Mouse (Mus musculus) myocyte (in vitro differentiated cells): Measurements from ENCODE around the gene Noxa1. TPM values are rescaled to one million over a fixed set of nuclear protein-coding genes. Genes with fewer than 3 reads are reported as not detected.
A peak's percentile ranks its signal among the peaks of the same experiment; 100 is the strongest.

Experiments used
- H3K27me3 ChIP-seq: one replicate; pipeline ENCODE4 v1.6.1; 2011; ENCODE audit not compliant: control insufficient read depth, insufficient read depth, insufficient read length
- H3K36me3 ChIP-seq: one replicate; pipeline ENCODE4 v1.6.1; 2011; ENCODE audit not compliant: control insufficient read depth, insufficient read depth
- H3K4me2 ChIP-seq: one replicate; pipeline ENCODE4 v1.6.1; 2011; ENCODE audit warnings: low read depth, control low read depth
- H3K4me3 ChIP-seq: one replicate; pipeline ENCODE4 v1.5.1; 2011; ENCODE audit warnings: mild to moderate bottlenecking, control low read depth, moderate library complexity
- H3K79me2 ChIP-seq: one replicate; pipeline ENCODE4 v1.6.1; 2011; ENCODE audit not compliant: control insufficient read depth, insufficient read depth
- H3ac ChIP-seq: one replicate; pipeline ENCODE4 v1.6.1; 2011; ENCODE audit not compliant: control insufficient read depth, insufficient read length
- CEBPB ChIP-seq: IDR thresholded peaks from 2 replicates; pipeline ENCODE4 v1.6.1; 2011; ENCODE audit warnings: mild to moderate bottlenecking, moderate library complexity; ENCODE audit not compliant: poor library complexity, insufficient read depth, severe bottlenecking
- E2F4 ChIP-seq: IDR thresholded peaks from one replicate; pipeline ENCODE4 v1.6.1; 2011; ENCODE audit warnings: mild to moderate bottlenecking, control low read depth, moderate library complexity; ENCODE audit not compliant: insufficient read depth
- MAX ChIP-seq: IDR thresholded peaks from one replicate; pipeline ENCODE4 v1.6.1; 2011; ENCODE audit warnings: low read depth, mild to moderate bottlenecking, control low read depth
- MYOD1 ChIP-seq, 3 experiments: IDR thresholded peaks; one replicate each; pipeline ENCODE4 v1.6.1; 2011; ENCODE audit warnings: control low read depth in 2 of 3, low read depth in 2 of 3, mild to moderate bottlenecking in 2 of 3, moderate library complexity in 1 of 3; ENCODE audit not compliant: insufficient read length in 2 of 3, control insufficient read depth in 1 of 3
- MYOG ChIP-seq, 3 experiments: IDR thresholded peaks; one replicate each; pipeline ENCODE4 v1.6.1; 2011; ENCODE audit warnings: control low read depth in 2 of 3, low read depth in 2 of 3, mild to moderate bottlenecking in 2 of 3; ENCODE audit not compliant: insufficient read length in 2 of 3, control insufficient read depth in 1 of 3, insufficient read depth in 1 of 3
- POLR2A ChIP-seq: IDR thresholded peaks from one replicate; pipeline ENCODE4 v1.6.1; 2011; ENCODE audit warnings: low read depth, mild to moderate bottlenecking, control low read depth, moderate library complexity; ENCODE audit not compliant: insufficient read length
- POLR2AphosphoS2 ChIP-seq: IDR thresholded peaks from one replicate; pipeline ENCODE4 v1.6.1; 2011; ENCODE audit warnings: low read depth, control low read depth; ENCODE audit not compliant: insufficient read length
- REST ChIP-seq: IDR thresholded peaks from one replicate; pipeline ENCODE4 v1.6.1; 2011; ENCODE audit warnings: mild to moderate bottlenecking, control low read depth, moderate library complexity; ENCODE audit not compliant: insufficient read depth, insufficient read length
- SRF ChIP-seq: IDR thresholded peaks from one replicate; pipeline ENCODE4 v1.6.1; 2011; ENCODE audit warnings: low read depth; ENCODE audit not compliant: control insufficient read depth, insufficient read length
- TCF12 ChIP-seq: IDR thresholded peaks from one replicate; pipeline ENCODE4 v1.6.1; 2011; ENCODE audit warnings: mild to moderate bottlenecking, control low read depth; ENCODE audit not compliant: poor library complexity, insufficient read depth, severe bottlenecking
- TCF3 ChIP-seq: IDR thresholded peaks from one replicate; pipeline ENCODE4 v1.6.1; 2011; ENCODE audit warnings: low read depth, control low read depth; ENCODE audit not compliant: insufficient read length
- USF1 ChIP-seq: IDR thresholded peaks from one replicate; pipeline ENCODE4 v1.6.1; 2011; ENCODE audit warnings: low read depth, mild to moderate bottlenecking, control low read depth, moderate library complexity
- polyA plus RNA-seq: library from polyadenylated mRNA; unstranded; fragments of >200 nt; fragmentation: generic; extraction: Trizol; gene quantifications from one replicate; pipeline ENCODE4 v1.2.1, GENCODE M21; 2012; ENCODE audit warnings: missing spikeins

Noxa1 gene
- polyA plus RNA-seq, 1 experiment = not detected

DNA sequence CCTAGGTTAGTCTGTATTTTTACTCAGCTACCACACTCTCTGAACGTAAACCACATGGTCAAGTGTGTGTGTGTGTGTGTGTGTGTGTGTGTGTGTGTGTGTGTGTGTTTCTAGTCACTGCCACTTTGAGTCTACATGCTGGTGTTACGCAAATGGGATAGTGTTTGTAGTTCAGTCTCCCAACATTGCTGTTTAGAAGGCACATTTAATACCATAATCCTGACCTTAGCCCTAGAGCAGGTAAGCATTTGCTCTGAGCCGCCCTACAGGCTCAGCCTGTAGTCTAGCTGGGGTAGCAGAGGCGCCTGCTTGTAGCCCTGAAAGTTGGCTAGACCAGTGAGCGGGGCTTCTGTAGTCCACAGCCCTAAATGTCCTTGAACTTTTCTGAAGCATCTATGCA lies 31.4 kb downstream of the Noxa1 start:
- TF ChIP-seq CEBPB (no peak), MYOD1 (IDR thresholded peaks at IDR 0.05; ENCODE audit: control insufficient read depth in 1 of 3, insufficient read length in 2 of 3, low read depth in 2 of 3) (no peak), POLR2A (no peak), POLR2AphosphoS2 (no peak)
- Histone ChIP-seq H3ac (no peak overlapping the region), H3K36me3 (no peaks in the 10 kb centered on the region), H3K4me2 (no peak overlapping the region), H3K79me2 (no peaks in the 10 kb centered on the region), H3K27me3 (no peaks in the 10 kb centered on the region), H3K4me3 (no peak overlapping the region)

DNA sequence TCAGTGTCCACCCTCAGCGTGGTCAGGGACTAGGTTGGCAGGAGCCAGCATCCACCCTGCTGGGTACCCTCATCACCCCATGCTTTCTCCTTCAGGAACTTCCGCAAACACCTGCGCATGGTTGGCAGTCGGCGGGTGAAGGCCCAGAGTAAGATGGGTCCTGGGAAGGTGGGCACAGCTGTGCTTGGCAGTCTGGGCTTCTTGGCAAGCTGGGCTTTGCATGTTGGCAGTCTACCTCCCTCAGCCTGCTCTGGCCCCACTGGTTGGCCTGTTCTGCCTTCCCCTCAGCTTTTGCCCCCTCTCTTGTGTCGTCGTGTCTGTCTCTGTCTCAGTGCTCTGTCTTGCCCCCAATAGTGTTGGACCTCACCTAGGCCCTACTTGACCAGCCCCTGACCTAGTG lies 36.0 kb downstream of the Noxa1 start:
- Histone ChIP-seq H3K4me3 (no peak overlapping the region), H3K79me2 (peaks cover 6% of the 10 kb centered on the region), H3K36me3 (no peaks in the 10 kb centered on the region), H3K27me3 (no peaks in the 10 kb centered on the region), H3ac (no peak overlapping the region), H3K4me2 (no peak overlapping the region)
- TF ChIP-seq MAX (no peak), E2F4 (no peak), TCF3 (no peak), MYOG (IDR thresholded peaks at IDR 0.05; ENCODE audit: control insufficient read depth in 1 of 3, insufficient read depth in 1 of 3, insufficient read length in 2 of 3, low read depth in 2 of 3) (no peak), USF1 (no peak), REST (no peak), POLR2AphosphoS2 (no peak), POLR2A (no peak), SRF (no peak), CEBPB (no peak), TCF12 (no peak), MYOD1 (IDR thresholded peaks at IDR 0.05; ENCODE audit: control insufficient read depth in 1 of 3, insufficient read length in 2 of 3, low read depth in 2 of 3) (no peak)

DNA sequence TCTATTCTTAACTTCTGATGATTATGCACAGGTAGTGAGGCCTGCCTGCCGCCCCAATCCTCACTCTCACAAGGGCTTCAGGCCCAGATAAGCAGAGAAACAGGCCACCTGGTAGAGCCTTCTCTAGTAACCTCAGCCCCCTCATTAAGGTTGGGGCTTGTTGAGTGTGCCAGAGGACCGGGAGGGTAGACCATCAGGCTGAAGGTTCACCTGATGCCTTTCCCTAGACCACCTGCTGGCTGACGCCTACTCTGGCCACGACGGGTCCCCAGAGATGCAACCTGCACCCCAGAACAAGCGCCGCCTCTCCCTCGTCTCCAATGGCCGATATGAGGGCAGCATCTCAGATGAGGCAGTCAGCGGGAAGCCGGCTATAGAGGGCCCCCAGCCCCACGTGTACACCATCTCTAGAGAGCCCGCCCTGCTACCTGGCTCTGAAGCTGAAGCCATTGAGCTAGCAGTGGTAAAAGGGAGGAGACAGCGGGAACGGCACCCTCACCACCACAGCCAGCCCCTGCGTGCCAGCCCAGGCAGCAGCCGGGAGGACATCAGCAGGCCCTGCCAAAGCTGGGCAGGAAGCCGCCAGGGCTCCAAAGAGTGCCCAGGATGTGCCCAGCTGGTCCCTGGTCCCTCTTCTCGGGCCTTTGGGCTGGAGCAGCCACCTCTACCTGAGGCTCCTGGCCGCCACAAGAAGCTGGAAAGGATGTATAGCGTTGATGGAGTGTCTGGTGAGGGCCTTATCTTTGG lies 39.4 kb downstream of the Noxa1 start:
- Histone ChIP-seq H3K4me3 (peak overlapping the region; percentile 70), H3K4me2 (peak overlapping the region; percentile 94), H3K27me3 (no peaks in the 10 kb centered on the region), H3K36me3 (no peaks in the 10 kb centered on the region), H3K79me2 (peaks cover 6% of the 10 kb centered on the region), H3ac (no peak overlapping the region)
- TF ChIP-seq POLR2AphosphoS2 (no peak), POLR2A (no peak), CEBPB (no peak), TCF3 (no peak), MYOG (IDR thresholded peaks at IDR 0.05; ENCODE audit: control insufficient read depth in 1 of 3, insufficient read depth in 1 of 3, insufficient read length in 2 of 3, low read depth in 2 of 3) (no peak), MYOD1 (IDR thresholded peaks at IDR 0.05; ENCODE audit: control insufficient read depth in 1 of 3, insufficient read length in 2 of 3, low read depth in 2 of 3) (no peak), SRF (no peak), MAX (no peak), USF1 (no peak), REST (no peak), TCF12 (no peak), E2F4 (no peak)

DNA sequence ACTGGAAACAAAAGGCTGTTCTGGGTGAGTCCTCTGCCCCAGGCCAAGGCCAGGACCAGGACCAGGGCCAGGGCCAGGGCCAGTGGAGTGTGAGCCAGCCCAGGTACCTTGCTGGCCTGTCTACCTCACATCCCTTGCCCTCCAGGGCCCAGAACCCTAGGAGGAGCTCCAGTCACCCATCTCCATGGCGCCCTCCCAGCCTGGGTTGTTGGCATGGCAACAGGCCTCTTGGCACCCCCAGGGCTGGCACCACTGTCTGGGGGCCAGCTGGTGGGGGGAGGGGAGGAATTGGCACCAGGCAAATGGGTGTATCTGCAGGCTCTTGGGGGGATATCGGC lies 39.9 kb downstream of the Noxa1 start:
- H3ac ChIP-seq = peak overlapping the region; percentile 30
- no peaks in the 10 kb centered on the region for H3K36me3 ChIP-seq

More for the DNA sequence above, 39.9 kb downstream of the Noxa1 start:
- H3K27me3 ChIP-seq = no peaks in the 10 kb centered on the region
- TF ChIP-seq MAX = no peak
- TF ChIP-seq USF1 = no peak
- TF ChIP-seq MYOD1 (IDR thresholded peaks at IDR 0.05; ENCODE audit: control insufficient read depth in 1 of 3, insufficient read length in 2 of 3, low read depth in 2 of 3) = no peak
- TF ChIP-seq TCF3 = no peak
- no peak for TF ChIP-seq REST
- no peak for TF ChIP-seq POLR2A
- no peak for TF ChIP-seq TCF12
- no peak for TF ChIP-seq SRF
- TF ChIP-seq E2F4 = no peak
- TF ChIP-seq CEBPB = no peak
- no peak for TF ChIP-seq POLR2AphosphoS2
- TF ChIP-seq MYOG (IDR thresholded peaks at IDR 0.05; ENCODE audit: control insufficient read depth in 1 of 3, insufficient read depth in 1 of 3, insufficient read length in 2 of 3, low read depth in 2 of 3) = no peak
- peak overlapping the region; percentile 94 for H3K4me2 ChIP-seq
- H3K4me3 ChIP-seq = peak overlapping the region; percentile 70
- H3K79me2 ChIP-seq = peaks cover 6% of the 10 kb centered on the region
